Mouse (Mus musculus): ENCODE measurements around the gene Rnf32. TPM values are rescaled to one million over a fixed set of nuclear protein-coding genes. Genes with fewer than 3 reads are reported as not detected.
A peak's percentile ranks its signal among the peaks of the same experiment; 100 is the strongest.

Rnf32 gene
- total RNA-seq, 2 experiments from 2014 or later, result 0.94 to 1.3 TPM

DNA sequence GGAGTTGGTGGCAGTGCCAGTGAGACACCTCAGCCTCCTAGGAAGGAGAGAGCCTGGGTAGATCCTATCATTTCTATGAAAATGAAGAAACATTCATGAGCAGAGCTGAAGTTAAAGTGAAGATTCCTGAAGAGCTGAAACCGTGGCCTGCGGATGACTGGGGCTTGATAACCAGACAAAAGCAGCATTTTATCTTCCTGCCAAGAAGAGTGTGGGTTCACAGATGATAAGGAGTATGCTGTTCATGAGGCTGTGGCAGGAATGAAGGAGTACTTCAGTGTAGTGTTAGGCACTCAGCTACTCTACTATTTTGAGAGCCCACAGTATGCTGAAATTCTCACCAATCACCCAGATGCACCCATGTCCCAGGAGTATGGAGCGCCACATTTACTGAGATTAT is 22.2 kb downstream of the Rnf32 start:
- Histone ChIP-seq H3K4me3 (no peak overlapping the region), H3K27ac (no peak overlapping the region)
- intact Hi-C loops (cut with DNase I), result no loop called here
- TF ChIP-seq CTCF (IDR thresholded peaks at IDR 0.05), result no peak
- DNase-seq, result no peak

DNA sequence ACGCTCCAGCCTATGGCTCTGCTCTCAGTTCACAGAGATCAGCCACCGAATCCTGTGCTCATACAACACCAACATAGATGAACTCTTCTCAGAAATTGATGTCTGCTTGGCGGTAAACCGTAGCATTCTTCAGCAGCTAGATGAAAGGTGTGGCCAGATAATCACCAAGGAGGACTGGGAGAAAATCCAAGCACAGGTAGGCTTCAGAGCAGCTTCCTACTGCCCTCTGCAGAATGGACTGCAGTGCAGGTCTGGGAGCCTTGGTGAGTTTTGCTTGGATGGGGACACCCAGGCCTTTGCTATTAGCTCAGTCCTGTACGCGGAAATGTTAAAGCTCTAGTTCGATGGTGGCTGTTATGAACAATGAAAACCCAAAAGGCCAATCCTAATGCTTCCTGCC is 28.3 kb downstream of the Rnf32 start:
- intact Hi-C loops (cut with DNase I), result no loop called here
- no peak for TF ChIP-seq CTCF (IDR thresholded peaks at IDR 0.05)
- no peak overlapping the region for H3K27ac ChIP-seq
- DNase-seq, result no peak
- H3K4me3 ChIP-seq, result no peak overlapping the region

GRCm38 (mm10) chr5:29230481-29230880 is 34.7 kb downstream of the Rnf32 start:
- H3K27ac ChIP-seq, result no peak overlapping the region
- H3K4me3 ChIP-seq, result no peak overlapping the region
- no peak for TF ChIP-seq CTCF (IDR thresholded peaks at IDR 0.05)
- no peak for DNase-seq
- intact Hi-C loops (cut with DNase I), result no loop called here

GRCm38 (mm10) chr5:29238379-29238778 is 42.6 kb downstream of the Rnf32 start:
- DNase-seq, result no peak
- Histone ChIP-seq H3K4me3 (no peak overlapping the region), H3K27ac (no peak overlapping the region)
- intact Hi-C loops (cut with DNase I), result no loop called here
- no peak for TF ChIP-seq CTCF (IDR thresholded peaks at IDR 0.05)

- DNase-seq, result no peak
- intact Hi-C loops (cut with DNase I), result no loop called here
- no peak for TF ChIP-seq CTCF (IDR thresholded peaks at IDR 0.05)
- no peak overlapping the region for H3K27ac ChIP-seq
- H3K4me3 ChIP-seq, result no peak overlapping the region
Measured at GRCm38 (mm10) chr5:29244769-29245168, 49.0 kb downstream of the Rnf32 start.

DNA sequence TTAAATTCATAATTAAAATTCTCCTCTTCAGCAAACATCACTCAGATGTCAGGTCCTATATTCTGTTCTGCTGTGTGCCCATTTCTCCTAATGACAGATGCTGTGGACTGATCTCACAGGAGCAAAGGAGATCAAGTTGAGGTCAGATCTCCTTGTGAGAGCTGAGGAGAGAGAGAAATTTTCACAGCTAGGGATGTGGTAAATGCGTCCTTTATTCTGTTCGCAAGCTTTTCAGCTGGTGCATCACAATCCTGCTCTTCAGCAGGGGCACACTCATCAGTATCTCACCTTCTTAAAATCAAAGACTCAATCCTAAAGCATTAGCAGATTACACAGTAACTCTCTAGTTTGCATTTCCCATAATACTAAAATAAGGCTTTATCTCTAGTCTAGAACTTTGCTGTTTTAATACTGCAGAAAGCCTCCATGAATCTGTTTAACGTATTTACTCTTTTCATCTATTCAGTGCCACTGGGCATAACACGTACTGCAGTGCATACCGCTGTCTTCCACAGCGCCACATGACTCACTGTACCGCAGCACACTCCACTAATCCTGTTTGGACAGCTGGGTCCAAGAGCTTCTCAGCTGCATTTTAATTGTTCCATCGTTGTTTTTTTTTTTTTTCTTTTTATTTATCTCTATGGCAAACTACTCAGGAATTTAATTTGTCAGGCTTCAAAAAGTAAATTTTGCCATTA is 55.2 kb downstream of the Rnf32 start:
- DNase-seq, result no peak
- TF ChIP-seq CTCF (IDR thresholded peaks at IDR 0.05), result no peak
- no peak overlapping the region for H3K27ac ChIP-seq
- no peak overlapping the region for H3K4me3 ChIP-seq
- intact Hi-C loops (cut with DNase I), result no loop called here

- no peak for DNase-seq
- intact Hi-C loops (cut with DNase I), result no loop called here
- Histone ChIP-seq H3K27ac (no peak overlapping the region), H3K4me3 (no peak overlapping the region)
- no peak for TF ChIP-seq CTCF (IDR thresholded peaks at IDR 0.05)
Measured at GRCm38 (mm10) chr5:29251496-29251873, 55.7 kb downstream of the Rnf32 start.

GRCm38 (mm10) chr5:29253876-29254275 is 58.1 kb downstream of the Rnf32 start:
- Histone ChIP-seq H3K4me3 (no peak overlapping the region), H3K27ac (no peak overlapping the region)
- no peak for TF ChIP-seq CTCF (IDR thresholded peaks at IDR 0.05)
- DNase-seq, result no peak
- intact Hi-C loops (cut with DNase I), result no loop called here

DNA sequence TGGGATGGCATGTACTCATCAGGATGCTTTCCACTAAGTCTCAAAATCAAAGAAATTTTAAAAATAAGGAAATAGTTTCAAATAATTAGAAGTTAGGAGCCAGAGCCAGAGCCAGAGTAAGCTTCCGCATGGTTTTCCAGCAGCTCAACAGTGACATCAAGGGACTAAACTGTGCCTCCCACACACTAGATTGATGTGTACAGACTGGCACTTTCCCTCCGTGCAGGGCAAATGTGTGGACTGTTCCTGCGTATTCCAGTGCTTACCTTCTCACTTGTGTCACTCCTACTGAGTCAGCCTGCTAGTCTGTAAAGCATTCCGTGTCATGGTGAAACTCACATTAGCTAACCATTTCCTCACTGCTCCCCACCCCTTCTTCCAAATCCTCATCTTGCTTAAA is 75.1 kb downstream of the Rnf32 start:
- Histone ChIP-seq H3K27ac (no peak overlapping the region), H3K4me3 (no peak overlapping the region)
- TF ChIP-seq CTCF (IDR thresholded peaks at IDR 0.05), result no peak
- no peak for DNase-seq
- intact Hi-C loops (cut with DNase I), result no loop called here

- Histone ChIP-seq H3K4me3 (no peak overlapping the region), H3K27ac (no peak overlapping the region)
- intact Hi-C loops (cut with DNase I), result no loop called here
- no peak for TF ChIP-seq CTCF (IDR thresholded peaks at IDR 0.05)
- DNase-seq, result no peak
Measured at GRCm38 (mm10) chr5:29273426-29273825, 77.6 kb downstream of the Rnf32 start.

DNA sequence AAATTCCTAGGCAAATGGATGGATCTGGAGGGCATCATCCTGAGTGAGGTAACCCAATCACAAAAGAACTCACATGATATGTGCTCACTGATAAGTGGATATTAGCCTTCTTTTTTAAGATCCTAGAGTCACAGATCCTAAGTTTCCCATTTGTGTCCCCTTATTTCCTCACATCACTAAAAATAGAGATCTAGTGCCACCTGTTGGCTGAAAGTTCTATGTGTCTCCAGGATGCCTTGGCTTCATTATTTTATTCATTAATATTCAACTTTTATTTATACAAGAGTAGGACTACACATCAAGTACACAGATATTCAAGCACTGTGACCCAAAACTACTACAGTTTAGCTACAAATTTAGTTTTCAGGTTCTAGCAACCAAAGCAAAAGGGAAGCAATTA is 79.0 kb downstream of the Rnf32 start:
- peak; percentile 33 for TF ChIP-seq CTCF (IDR thresholded peaks at IDR 0.05)
- intact Hi-C loops (cut with DNase I), result no loop called here
- Histone ChIP-seq H3K27ac (no peak overlapping the region), H3K4me3 (no peak overlapping the region)
- DNase-seq, result no peak

Other genes starting within 250 kb of the Rnf32 start
- gene Lmbr1, start 182.4 kb downstream of the Rnf32 start, total RNA-seq (2021), result 1 to 10 TPM; 9.0 to 9.8 TPM
- gene Nom1, start 238.7 kb downstream of the Rnf32 start, total RNA-seq (2021), result 10 to 100 TPM; 11.2 to 13.6 TPM